Mouse (Mus musculus): ENCODE data around the gene Gm28269.

The Gm28269 gene

DNA sequence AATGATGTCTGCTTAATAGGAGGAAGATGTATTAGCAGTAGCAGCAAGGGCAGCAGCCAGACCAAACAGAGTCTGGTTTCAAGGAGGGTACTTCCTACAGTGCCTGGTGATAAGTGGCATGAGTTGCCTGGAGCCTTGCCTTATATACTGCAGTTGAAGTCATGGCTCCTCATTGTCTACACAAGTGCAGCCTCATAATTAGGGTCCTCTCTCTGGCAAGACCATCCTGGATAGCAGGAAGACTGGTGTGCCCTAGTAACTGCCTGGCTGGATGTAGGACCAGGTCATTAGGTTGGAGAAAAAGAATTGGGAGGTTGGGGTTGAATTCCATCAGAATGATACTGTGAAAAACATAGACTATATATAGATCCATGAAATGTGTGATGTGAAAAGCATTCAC lies at the start of gene Gm28269:
TSS of gene Gm28269 (minus strand) at position 101 of the 400 bp plus-strand sequence.
- no peak for DNase-seq (ENCODE audit: low read depth, low spot score)

DNA sequence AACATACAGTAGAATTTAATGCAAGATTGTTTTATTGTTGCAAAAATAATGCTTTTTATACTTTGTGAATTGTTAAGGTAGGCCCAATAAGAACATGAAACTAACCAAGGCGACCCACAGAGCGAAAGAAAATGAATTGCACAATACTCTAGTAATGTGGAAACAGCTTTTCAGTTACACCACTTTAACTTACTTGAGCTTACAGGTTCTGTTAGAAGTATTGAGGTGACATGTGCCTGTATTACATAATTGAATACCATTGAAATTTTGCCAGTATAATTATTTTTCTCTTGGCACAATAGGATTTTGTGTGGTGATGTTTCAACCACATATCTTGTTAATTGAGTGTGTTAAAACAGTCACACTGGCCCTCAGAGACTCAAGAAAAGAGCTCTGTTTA lies 28.0 kb downstream of the Gm28269 start:
- DNase-seq (ENCODE audit: low read depth, low spot score) = no peak

DNA sequence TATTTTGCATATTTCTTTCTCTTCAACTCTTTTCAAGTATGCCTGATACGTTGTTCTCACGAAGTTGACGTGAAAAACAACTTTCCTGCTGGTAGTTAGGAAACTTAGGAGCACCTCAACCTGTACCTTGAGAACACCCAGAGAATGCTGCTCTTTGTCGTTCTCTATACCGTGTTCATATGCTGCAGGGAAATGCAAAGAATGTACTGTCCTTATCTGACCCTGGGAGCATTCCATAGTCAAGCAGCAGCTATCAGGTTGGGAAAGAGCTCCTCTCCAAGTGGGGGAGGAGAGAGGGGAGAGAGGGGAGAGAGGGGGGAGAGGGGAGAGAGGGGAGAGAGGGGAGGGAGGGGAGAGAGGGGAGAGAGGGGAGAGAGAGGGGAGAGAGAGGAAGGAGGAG lies 29.6 kb downstream of the Gm28269 start:
- no peak for DNase-seq (ENCODE audit: low read depth, low spot score)

DNA sequence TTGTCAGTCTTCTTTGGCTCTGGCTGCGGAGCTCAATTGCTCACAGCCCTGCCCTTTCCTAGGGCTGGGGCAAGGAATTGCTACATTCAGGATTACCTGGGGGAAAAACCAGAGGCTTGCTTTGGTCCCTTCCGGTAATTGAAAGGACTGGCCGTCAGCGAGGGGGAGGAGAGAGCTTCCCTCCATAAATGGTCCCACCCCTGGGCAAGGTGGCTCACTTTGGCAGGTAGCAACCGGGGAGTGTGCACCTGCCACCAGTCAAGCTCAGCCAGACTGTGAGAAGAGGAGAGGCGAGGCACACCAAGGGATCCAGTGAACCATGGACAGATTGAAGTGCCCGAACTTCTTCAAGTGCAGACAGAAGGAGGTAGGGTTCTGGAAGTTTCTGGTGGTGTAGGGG lies 30.1 kb downstream of the Gm28269 start, which contains the start of gene Slc6a14:
TSS of gene Slc6a14 (plus strand) at position 68 of the 400 bp plus-strand sequence.
- no peak for DNase-seq (ENCODE audit: low read depth, low spot score)

DNA sequence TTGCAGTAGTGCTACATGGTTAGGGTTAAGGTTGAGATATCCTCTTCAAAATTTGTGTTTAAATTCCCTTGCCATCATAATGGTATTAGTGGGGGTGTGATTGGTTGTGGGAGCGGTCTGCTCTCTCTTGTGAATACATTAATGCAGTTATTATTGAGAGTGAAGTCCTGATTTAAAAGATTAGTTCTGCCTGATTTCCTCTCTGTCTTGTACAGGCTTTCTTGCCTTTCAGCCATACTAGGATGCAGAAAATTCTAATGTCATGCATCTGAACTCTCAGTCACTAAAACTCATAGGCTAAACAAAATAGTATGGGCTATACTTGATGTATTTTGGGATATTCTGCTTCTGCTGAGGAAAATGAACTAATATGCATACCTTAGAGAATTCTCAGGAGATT lies 40.4 kb downstream of the Gm28269 start:
- no peak for DNase-seq (ENCODE audit: low read depth, low spot score)

DNA sequence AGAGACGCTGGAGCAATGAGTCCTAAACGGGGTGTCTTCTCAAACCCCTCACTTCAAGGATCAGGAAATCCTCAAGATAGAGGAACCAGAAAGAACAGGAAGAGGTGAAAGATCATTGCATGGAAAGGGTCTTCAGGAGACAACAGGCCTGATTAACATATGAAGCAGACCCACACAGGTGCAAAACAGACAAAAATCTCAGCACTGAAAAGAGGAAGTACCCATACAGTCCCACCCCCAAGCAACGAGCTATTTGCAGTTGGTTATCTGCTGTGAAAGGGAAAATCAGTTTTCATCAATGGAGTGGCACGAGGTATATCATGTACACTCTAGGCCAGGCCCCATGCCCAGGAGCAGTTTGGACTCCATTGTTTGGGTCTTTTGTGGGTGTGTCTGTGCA lies 43.3 kb downstream of the Gm28269 start:
- no peak for DNase-seq (ENCODE audit: low read depth, low spot score)

DNA sequence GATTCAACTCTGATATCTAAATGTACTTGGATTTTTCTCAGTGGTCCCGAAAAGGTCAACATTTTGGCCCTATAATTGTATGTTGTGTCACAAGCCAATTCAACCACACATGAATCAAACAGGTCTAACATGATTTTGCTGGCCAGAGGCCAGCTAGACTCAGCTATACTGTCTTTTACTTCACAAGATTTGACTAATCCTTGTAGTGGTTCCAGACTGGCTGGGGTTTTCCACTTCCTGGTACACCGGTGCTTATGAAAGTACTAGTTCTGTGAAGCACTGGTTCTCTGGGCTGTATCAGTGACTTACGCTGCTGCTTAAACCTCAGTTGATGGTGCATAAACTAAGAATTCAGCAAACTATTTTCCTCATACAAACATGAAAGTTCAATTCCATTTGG lies 49.2 kb downstream of the Gm28269 start:
- no peak for DNase-seq (ENCODE audit: low read depth, low spot score)

DNA sequence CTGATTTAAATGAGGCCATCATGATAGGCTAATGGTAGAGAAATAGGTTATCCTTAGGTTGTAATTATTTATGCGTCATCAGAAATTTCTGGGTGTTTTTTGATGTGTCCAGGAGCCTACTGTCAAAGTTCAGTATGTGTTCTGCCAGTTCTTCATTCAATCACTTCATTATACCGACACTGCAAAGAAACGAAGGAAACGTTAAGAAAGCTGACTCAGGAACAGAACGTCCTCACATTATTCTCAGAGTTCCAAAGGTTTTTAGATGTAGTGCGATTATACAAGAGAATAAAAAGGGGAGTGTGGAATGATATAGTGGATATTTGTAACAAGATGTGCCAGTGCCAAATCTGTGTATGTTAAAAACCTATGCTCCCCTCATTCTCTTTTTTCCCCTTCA lies 49.7 kb downstream of the Gm28269 start:
- no peak for DNase-seq (ENCODE audit: low read depth, low spot score)

All from telencephalon, adult 2 months (tissue).